Mouse (Mus musculus) frontal cortex, adult 2 months (tissue): ENCODE results near the gene Ifitm6. TPM values are rescaled to one million over a fixed set of nuclear protein-coding genes. Genes with fewer than 3 reads are reported as not detected.
A peak's percentile ranks its signal among the peaks of the same experiment; 100 is the strongest.
"Not testable (repeated sequence)": the region's sequence is repeated elsewhere in the genome, so short reads cannot be mapped to it uniquely, and the experiment has no call there.

Experiments
- DNase-seq, 2 experiments: peaks; one replicate each; pipeline ENCODE4 v3.0.0; 2022; ENCODE audit warnings: low spot score in 1 of 2; ENCODE audit errors: extremely low spot score in 1 of 2
- polyA plus RNA-seq: library from polyadenylated mRNA; depleted of rRNA; stranded (reverse); fragments of >200 nt; gene quantifications from 2 replicates; pipeline ENCODE4 v1.2.3, GENCODE M21; 2012; rRNA removed

Ifitm6 gene
- polyA plus RNA-seq, 1 experiment = 1.0 TPM

- no peak for DNase-seq
These were observed 42.8 kb downstream of the Ifitm6 start for GRCm38 (mm10) chr7:140974940-140975339.

DNA sequence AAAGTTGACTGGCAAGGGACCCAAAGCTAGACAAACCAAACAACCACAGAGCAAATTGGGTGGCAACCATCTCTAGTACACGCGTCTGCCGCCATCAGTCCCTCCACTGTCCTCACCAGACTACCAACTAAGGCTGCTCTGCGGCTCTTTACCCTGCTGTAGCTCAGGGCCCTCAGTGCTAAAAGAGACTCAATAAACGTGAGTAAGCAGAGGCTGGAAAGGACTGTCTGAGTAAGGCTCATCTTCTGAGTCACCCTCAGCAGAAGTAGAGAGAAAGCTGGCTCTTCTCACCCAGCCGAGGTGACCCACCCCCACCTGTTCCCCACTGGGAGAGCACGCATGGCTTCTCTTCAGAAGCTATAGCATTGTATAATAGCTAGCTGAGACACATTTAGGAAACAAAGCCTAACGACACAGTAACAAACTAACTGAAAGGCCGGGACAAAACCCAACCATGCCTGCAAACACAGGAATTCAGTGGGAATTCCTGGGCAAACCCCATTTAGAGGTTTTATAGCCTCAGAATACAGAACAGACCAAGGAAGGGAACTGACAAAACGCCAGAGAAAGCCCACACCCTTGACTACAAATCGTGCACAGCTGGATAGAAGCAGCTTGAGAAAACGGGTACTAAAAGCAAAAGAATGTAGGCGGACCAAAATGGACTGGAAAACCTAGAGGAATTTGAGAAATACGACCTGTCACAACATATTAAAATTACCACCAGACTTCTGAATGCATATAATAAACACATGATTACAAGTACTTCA lies 44.1 kb downstream of the Ifitm6 start:
- DNase-seq = peak in 1 of 2 experiments; percentile 33

- no peak for DNase-seq
These were observed 46.1 kb downstream of the Ifitm6 start for GRCm38 (mm10) chr7:140971479-140972171.

- no peak for DNase-seq
These were observed 46.8 kb downstream of the Ifitm6 start for GRCm38 (mm10) chr7:140970931-140971330.

DNA sequence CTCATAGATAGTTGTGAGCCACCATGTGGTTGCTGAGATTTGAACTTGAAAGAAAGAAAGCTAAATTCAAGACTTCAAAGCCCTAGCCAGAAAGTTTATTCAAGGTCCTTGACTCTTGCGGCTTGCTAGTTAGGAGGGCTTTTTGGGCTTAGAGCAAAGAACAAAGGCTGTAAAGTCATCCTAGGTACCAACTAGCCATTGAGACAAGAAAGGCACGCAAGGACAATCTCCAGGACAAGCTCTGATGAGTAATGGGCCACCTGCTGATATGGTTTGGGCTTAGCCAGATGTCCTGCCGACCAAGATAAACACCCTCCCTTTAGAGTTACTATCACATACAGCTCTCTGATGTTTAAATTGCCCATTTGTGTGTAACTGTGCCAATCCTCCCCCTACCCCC lies 49.0 kb downstream of the Ifitm6 start:
- DNase-seq = not testable (repeated sequence)

DNA sequence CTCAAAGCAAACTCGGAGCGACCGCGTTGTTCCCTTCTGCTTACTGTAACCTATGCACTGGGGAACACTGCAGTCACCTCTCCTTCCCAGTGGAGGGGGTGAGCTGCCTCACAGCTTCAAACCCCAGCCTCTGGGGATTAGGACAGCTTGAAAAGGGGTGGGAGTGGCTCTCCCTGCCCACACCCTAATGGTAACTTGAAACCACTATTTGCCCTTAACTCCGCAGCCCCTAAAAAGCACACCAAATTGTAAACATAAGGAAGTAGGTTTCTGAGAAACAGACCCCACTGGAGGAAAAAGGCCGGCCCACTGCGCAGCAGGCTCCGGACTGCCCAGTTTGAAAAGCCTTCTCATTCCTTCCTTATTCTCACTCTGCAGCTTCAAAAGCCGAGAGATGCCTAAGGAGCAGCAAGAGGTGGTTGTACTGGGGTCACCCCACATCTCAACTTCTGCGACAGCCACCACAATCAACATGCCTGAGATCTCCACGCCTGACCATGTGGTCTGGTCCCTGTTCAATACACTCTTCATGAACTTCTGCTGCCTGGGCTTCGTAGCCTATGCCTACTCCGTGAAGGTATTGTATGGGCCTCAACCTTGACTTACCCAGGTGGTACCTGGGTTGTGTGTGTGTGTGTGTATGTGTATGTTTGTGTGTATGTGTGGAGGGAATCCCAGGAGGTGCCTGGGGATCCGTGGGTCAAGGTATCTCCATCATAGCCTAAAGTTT lies 49.7 kb downstream of the Ifitm6 start:
- no peak for DNase-seq

DNA sequence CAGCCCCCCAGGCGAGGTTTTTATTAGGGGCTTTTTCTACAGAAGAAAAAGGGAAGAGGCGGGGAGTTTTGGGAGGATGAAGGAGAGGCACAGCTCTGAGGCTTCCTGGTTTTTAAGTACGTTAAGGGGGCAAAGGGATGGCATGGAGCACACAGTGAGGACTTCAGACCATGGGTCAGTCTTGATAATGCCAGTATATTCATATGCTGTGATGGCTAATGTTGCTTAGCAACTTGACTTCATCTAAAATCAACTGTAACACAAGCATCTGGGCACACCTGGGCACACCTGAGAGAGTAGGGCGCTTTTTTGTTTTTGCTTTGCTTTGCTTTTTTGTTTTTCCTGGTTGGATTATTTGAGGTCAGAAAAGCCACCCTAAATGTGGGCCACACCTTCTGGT lies 50.8 kb downstream of the Ifitm6 start, which contains the start of gene Ifitm1:
Ifitm1 (plus strand) TSS at position 301 of the 400 bp plus-strand sequence.
- no peak for DNase-seq

Other genes with a start within 250 kb of the Ifitm6 start
- gene Syce1, start 230.1 kb downstream of the Ifitm6 start, polyA plus RNA-seq = 0.50 and 0.66 TPM in 2 replicates
- gene Zfp941, start 195.7 kb downstream of the Ifitm6 start, polyA plus RNA-seq = 18.5 and 22.4 TPM in 2 replicates
- gene Urah, start 182.9 kb downstream of the Ifitm6 start, polyA plus RNA-seq = 0.78 and 1.4 TPM in 2 replicates
- 1.4 and 6.3 TPM in 2 replicates for gene Scgb1c1, start 172.4 kb downstream of the Ifitm6 start, polyA plus RNA-seq
- 0.26 and 0.36 TPM in 2 replicates for gene Odf3, start 170.1 kb downstream of the Ifitm6 start, polyA plus RNA-seq
- 0.13 and 0.16 TPM in 2 replicates for gene Gm45785, start 161.6 kb downstream of the Ifitm6 start, polyA plus RNA-seq
- 68.7 and 84.4 TPM in 2 replicates for gene Ric8a, start 161.0 kb downstream of the Ifitm6 start, polyA plus RNA-seq
- gene Bet1l, start 160.3 kb downstream of the Ifitm6 start, polyA plus RNA-seq = 31.9 and 32.3 TPM in 2 replicates
- gene Psmd13, start 136.0 kb downstream of the Ifitm6 start, polyA plus RNA-seq = 92.8 and 99.7 TPM in 2 replicates
- 116 and 137 TPM in 2 replicates for gene Sirt3, start 135.6 kb downstream of the Ifitm6 start, polyA plus RNA-seq
- 0.57 and 0.76 TPM in 2 replicates for gene Cox8b, start 117.5 kb downstream of the Ifitm6 start, polyA plus RNA-seq
- 0.17 and 0.18 TPM in 2 replicates for gene Nlrp6, start 97.0 kb downstream of the Ifitm6 start, polyA plus RNA-seq
- 6.9 and 7.1 TPM in 2 replicates for gene Pgghg, start 76.5 kb downstream of the Ifitm6 start, polyA plus RNA-seq
- gene Ifitm5, start 67.6 kb downstream of the Ifitm6 start, polyA plus RNA-seq = 0.15 TPM in 1 of 2 replicates, not detected in the other
- gene Gm45717, start 62.0 kb downstream of the Ifitm6 start, polyA plus RNA-seq = not detected in 2 replicates
- gene Ifitm2, start 61.9 kb downstream of the Ifitm6 start, polyA plus RNA-seq = 46.6 and 48.9 TPM in 2 replicates
- gene Ifitm1, start 50.7 kb downstream of the Ifitm6 start, polyA plus RNA-seq = 28.8 and 33.2 TPM in 2 replicates
- 72.6 and 82.1 TPM in 2 replicates for gene Ifitm3, start 7.2 kb downstream of the Ifitm6 start, polyA plus RNA-seq
- gene Gm17387, start 11.2 kb upstream of the Ifitm6 start, polyA plus RNA-seq = not detected in 2 replicates
- gene B4galnt4, start 43.2 kb upstream of the Ifitm6 start, polyA plus RNA-seq = 99.1 and 103 TPM in 2 replicates
- 0.11 and 0.22 TPM in 2 replicates for gene Pkp3, start 60.3 kb upstream of the Ifitm6 start, polyA plus RNA-seq
- gene Sigirr, start 82.6 kb upstream of the Ifitm6 start, polyA plus RNA-seq = 3.7 and 4.0 TPM in 2 replicates
- gene Ano9, start 99.9 kb upstream of the Ifitm6 start, polyA plus RNA-seq = 0.08 and 0.10 TPM in 2 replicates
- gene Ptdss2, start 104.5 kb upstream of the Ifitm6 start, polyA plus RNA-seq = 52.1 and 62.4 TPM in 2 replicates
- gene Rnh1, start 154.9 kb upstream of the Ifitm6 start, polyA plus RNA-seq = 34.5 and 36.4 TPM in 2 replicates
- 243 and 245 TPM in 2 replicates for gene Hras, start 176.1 kb upstream of the Ifitm6 start, polyA plus RNA-seq
- 4.8 and 5.5 TPM in 2 replicates for gene Lrrc56, start 176.2 kb upstream of the Ifitm6 start, polyA plus RNA-seq
- 0.17 and 0.20 TPM in 2 replicates for gene Lmntd2, start 196.2 kb upstream of the Ifitm6 start, polyA plus RNA-seq
- 1.8 and 2.3 TPM in 2 replicates for gene Rassf7, start 197.9 kb upstream of the Ifitm6 start, polyA plus RNA-seq
- 31.0 and 35.1 TPM in 2 replicates for gene Phrf1, start 210.9 kb upstream of the Ifitm6 start, polyA plus RNA-seq
- 7.7 and 8.6 TPM in 2 replicates for gene Irf7, start 248.6 kb upstream of the Ifitm6 start, polyA plus RNA-seq